Mouse (Mus musculus): ENCODE results near the gene Pmpca. TPM values are rescaled to one million over a fixed set of nuclear protein-coding genes. Genes with fewer than 3 reads are reported as not detected.
A peak's percentile ranks its signal among the peaks of the same experiment; 100 is the strongest.

Pmpca gene
- total RNA-seq, 4 experiments from 2014 or later: 137 to 173 (median 153) TPM

- no peak for DNase-seq (ENCODE audit: low spot score)
Observed at GRCm38 (mm10) chr2:26429851-26430250, 40.7 kb downstream of the Pmpca start.

GRCm38 (mm10) chr2:26434791-26435572 is 45.8 kb downstream of the Pmpca start:
- no peak for DNase-seq (ENCODE audit: low spot score)

GRCm38 (mm10) chr2:26437221-26437620 is 48.1 kb downstream of the Pmpca start:
- no peak for DNase-seq (ENCODE audit: low spot score)

- no peak for DNase-seq (ENCODE audit: low spot score)
Observed at GRCm38 (mm10) chr2:26438373-26438772, 49.2 kb downstream of the Pmpca start.

GRCm38 (mm10) chr2:26439671-26440070 is 50.5 kb downstream of the Pmpca start:
- DNase-seq (ENCODE audit: low spot score): no peak

- no peak for DNase-seq (ENCODE audit: low spot score)
Observed at GRCm38 (mm10) chr2:26441261-26441660, 52.1 kb downstream of the Pmpca start.

- peak; percentile 31 for DNase-seq (ENCODE audit: low spot score)
Observed at GRCm38 (mm10) chr2:26441688-26442087, 52.5 kb downstream of the Pmpca start.

GRCm38 (mm10) chr2:26442843-26443242 is 53.7 kb downstream of the Pmpca start:
- no peak for DNase-seq (ENCODE audit: low spot score)

- no peak for DNase-seq (ENCODE audit: low spot score)
Observed at GRCm38 (mm10) chr2:26443876-26444275, 54.7 kb downstream of the Pmpca start.

- DNase-seq (ENCODE audit: low spot score): no peak
Observed at GRCm38 (mm10) chr2:26444368-26444767, 55.2 kb downstream of the Pmpca start.

GRCm38 (mm10) chr2:26444946-26445665 is 56.0 kb downstream of the Pmpca start, which contains the start of gene Sec16a:
Gene Sec16a (minus strand): TSS chr2:26445216.
- peak; percentile 99 for DNase-seq (ENCODE audit: low spot score)

- DNase-seq (ENCODE audit: low spot score): no peak
Observed at GRCm38 (mm10) chr2:26445666-26446445, 56.7 kb downstream of the Pmpca start.

- no peak for DNase-seq (ENCODE audit: low spot score)
Observed at GRCm38 (mm10) chr2:26446671-26447070, 57.5 kb downstream of the Pmpca start.

Other genes starting within 250 kb of the Pmpca start
- gene Lhx3, start 181.1 kb upstream of the Pmpca start, total RNA-seq (2022): not detected
- gene Qsox2, start 151.8 kb upstream of the Pmpca start, total RNA-seq (2022): 10 to 100 TPM; 13.4 to 20.0 (median 15.9) TPM
- under 1 TPM; 0.08 to 0.17 (median 0.14) TPM for gene Ccdc187, start 94.8 kb upstream of the Pmpca start, total RNA-seq (2022)
- 100 to 1,000 TPM; 188 to 246 (median 219) TPM for gene Gpsm1, start 73.8 kb upstream of the Pmpca start, total RNA-seq (2022)
- 10 to 100 TPM; 22.4 to 26.2 (median 25.4) TPM for gene Dnlz, start 37.2 kb upstream of the Pmpca start, total RNA-seq (2022)
- gene Card9, start 28.4 kb upstream of the Pmpca start, total RNA-seq (2022): 1 to 10 TPM in 3 of 4 experiments, under 1 TPM in 1; 0.54 to 2.2 (median 1.7) TPM
- gene Snapc4, start 8.7 kb upstream of the Pmpca start, total RNA-seq (2022): 10 to 100 TPM in 2 of 4 experiments, 1 to 10 TPM in 2; 6.4 to 13.1 (median 8.6) TPM
- 10 to 100 TPM; 38.1 to 49.7 (median 44.6) TPM for gene Entr1, start within 50 bp of the Pmpca start, total RNA-seq (2022)
- gene Inpp5e, start 19.9 kb downstream of the Pmpca start, total RNA-seq (2022): 10 to 100 TPM; 14.9 to 19.2 (median 15.8) TPM
- 10 to 100 TPM; 40.7 to 45.7 (median 41.7) TPM for gene Sec16a, start 55.9 kb downstream of the Pmpca start, total RNA-seq (2022)
- 10 to 100 TPM; 22.2 to 36.5 (median 29.1) TPM for gene Notch1, start 127.3 kb downstream of the Pmpca start, total RNA-seq (2022)
- 100 to 1,000 TPM; 122 to 172 (median 148) TPM for gene Egfl7, start 190.7 kb downstream of the Pmpca start, total RNA-seq (2022)
- gene Gm20532, start 197.3 kb downstream of the Pmpca start, total RNA-seq (2022): not detected
- 10 to 100 TPM; 51.1 to 65.9 (median 60.8) TPM for gene Agpat2, start 215.1 kb downstream of the Pmpca start, total RNA-seq (2022)
- 10 to 100 TPM; 15.0 to 26.6 (median 20.9) TPM for gene Fam69b, start 239.1 kb downstream of the Pmpca start, total RNA-seq (2022)